ENCODE assay signal across 9 mouse cellular contexts in genomic region chr3:39460183-39460888, GRCm38 (mm10).
DNase-seq lines count a peak whose midpoint lies in the region; ATAC-seq and TF ChIP-seq lines count a peak whose summit lies in the region.
"Had no signal": no experiment of that assay in that cellular context is flagged by ENCODE, and none has a peak within 500 bp of the region (broad histone marks: within the 10 kb centered on the region; RNA-seq: fewer than 3 reads in every experiment).

No protein-coding gene starts in this region.

- H3K27me3 ChIP-seq in heart, postnatal 0 days (ENCODE audit: control insufficient read depth, insufficient read depth, low read length), result no peaks in the 10 kb centered on the region
- H3K27me3 ChIP-seq in midbrain, postnatal 0 days (ENCODE audit: insufficient read depth, low read length), result no peaks in the 10 kb centered on the region

- no peaks in the 10 kb centered on the region for H3K36me3 ChIP-seq in heart, postnatal 0 days (replicated peaks; ENCODE audit: control insufficient read depth, insufficient read depth, low read length)
- no peaks in the 10 kb centered on the region for H3K36me3 ChIP-seq in midbrain, postnatal 0 days (ENCODE audit: insufficient read depth, low read length)

- no peak overlapping the region for H3K4me2 ChIP-seq in heart, postnatal 0 days (ENCODE audit: low read depth, low read length)
- H3K4me2 ChIP-seq in midbrain, postnatal 0 days (ENCODE audit: low read depth, low read length, poor library complexity, severe bottlenecking), result no peak overlapping the region

- 59% methylated on average over 14 of the region's 14 CpGs for WGBS in heart, postnatal 0 days
- WGBS in midbrain, postnatal 0 days, result 66% methylated on average over 14 of the region's 14 CpGs

- DNase-seq in adrenal gland, postnatal 10 days, result peak; percentile 3
- DNase-seq in adrenal gland, adult 2 months, result no peak
- peak; percentile 9 for DNase-seq in layer of hippocampus, adult 9-11 months
- no peak for DNase-seq in layer of hippocampus, postnatal 25 days (ENCODE audit: extremely low spot score in 1 of 2, low spot score in 1 of 2)
- no peak for DNase-seq in heart, postnatal 0 days (ENCODE audit: low spot score)
- peak; percentile 60 for DNase-seq in midbrain, postnatal 0 days (ENCODE audit: low spot score)
- DNase-seq in adrenal gland, postnatal 25 days, result no peak
- no peak for DNase-seq in adrenal gland, adult 18-20 months (ENCODE audit: low spot score in 2 of 2)
- DNase-seq: right cerebral cortex, postnatal 4 days had no signal

- H3K27ac ChIP-seq in heart, postnatal 0 days (ENCODE audit: low read depth), result no peak overlapping the region
- H3K27ac ChIP-seq in midbrain, postnatal 0 days (ENCODE audit: low read depth, low read length), result no peak overlapping the region

- H3K9me3 ChIP-seq in heart, postnatal 0 days (replicated peaks; ENCODE audit: control insufficient read depth, low read length), result no peaks in the 10 kb centered on the region
- H3K9me3 ChIP-seq in midbrain, postnatal 0 days (ENCODE audit: low read length), result no peaks in the 10 kb centered on the region

- no peak for TF ChIP-seq EP300 in heart, postnatal 0 days (IDR thresholded peaks at IDR 0.05; ENCODE audit: low read depth)

- no peaks in the 10 kb centered on the region for H3K4me1 ChIP-seq in heart, postnatal 0 days (ENCODE audit: control insufficient read depth, insufficient read depth)
- no peaks in the 10 kb centered on the region for H3K4me1 ChIP-seq in midbrain, postnatal 0 days (ENCODE audit: insufficient read depth, low read length)

- TF ChIP-seq CTCF in heart, postnatal 0 days (IDR thresholded peaks at IDR 0.05; ENCODE audit: low read depth), result no peak
- no peak for TF ChIP-seq CTCF in midbrain, postnatal 0 days (IDR thresholded peaks at IDR 0.05)

- H3K9ac ChIP-seq in heart, postnatal 0 days (replicated peaks; ENCODE audit: low read depth, low read length), result no peak overlapping the region
- no peak overlapping the region for H3K9ac ChIP-seq in midbrain, postnatal 0 days (replicated peaks; ENCODE audit: low read length, poor library complexity, severe bottlenecking)

- 0 out of 2 replicates have a peak, but pooled peaks have one; percentile 20 for ATAC-seq in heart, postnatal 0 days (ENCODE audit: insufficient read depth, low read depth)
- no peak for ATAC-seq in midbrain, postnatal 0 days (ENCODE audit: low FRiP score)

- no peak overlapping the region for H3K4me3 ChIP-seq in heart, postnatal 0 days (ENCODE audit: low read depth, low read length)
- H3K4me3 ChIP-seq in midbrain, postnatal 0 days (ENCODE audit: low read depth, low read length), result no peak overlapping the region

Comparison
In these comparisons a context has a peak if more than half of its experiments do, and no peak if none do; other contexts are left out.
1. DNase-seq: peak in adrenal gland, postnatal 10 days (single experiment), layer of hippocampus, adult 9-11 months (single experiment) and midbrain, postnatal 0 days (single experiment); none in adrenal gland, adult 2 months (single experiment), layer of hippocampus, postnatal 25 days (0 of 2), heart, postnatal 0 days (single experiment), adrenal gland, postnatal 25 days (single experiment) and adrenal gland, adult 18-20 months (0 of 2).